Mouse (Mus musculus) MEL (cell line): Measurements from ENCODE around the gene Nop53.

Experiments used
- CTCF ChIP-seq, 3 experiments: IDR thresholded peaks in 2 of 3; conservative IDR thresholded peaks in 1 of 3; 2 replicates each; pipeline ENCODE4 v1.5.1; 2011 to 2012; ENCODE audit warnings: low read length in 3 of 3, low read depth in 2 of 3, mild to moderate bottlenecking in 2 of 3, improper control_type of control experiment in 1 of 3, inconsistent platforms in 1 of 3, mixed read lengths in 1 of 3, moderate library complexity in 1 of 3; ENCODE audit not compliant: control insufficient read depth in 1 of 3, insufficient read depth in 1 of 3, poor library complexity in 1 of 3, severe bottlenecking in 1 of 3
- GATA1 ChIP-seq: IDR thresholded peaks from 2 replicates; pipeline ENCODE4 v1.6.1; 2011; ENCODE audit warnings: low read depth, low read length, improper control_type of control experiment
- KAT2A ChIP-seq: conservative IDR thresholded peaks from 2 replicates; pipeline ENCODE4 v1.6.1; 2012; ENCODE audit warnings: low read depth, low read length, improper control_type of control experiment, inconsistent platforms
- NRF1 ChIP-seq: IDR thresholded peaks from 2 replicates; pipeline ENCODE4 v1.6.1; 2014; ENCODE audit warnings: low read depth, mild to moderate bottlenecking, inconsistent platforms, low read length, improper control_type of control experiment, moderate library complexity; ENCODE audit not compliant: poor library complexity, insufficient read depth, severe bottlenecking
- POLR2A ChIP-seq, 2 experiments: IDR thresholded peaks; 2 replicates each; pipeline ENCODE4 v1.6.1; 2011 to 2012; ENCODE audit warnings: low read length in 2 of 2, mild to moderate bottlenecking in 2 of 2, control low read depth in 1 of 2, improper control_type of control experiment in 1 of 2, low read depth in 1 of 2, moderate library complexity in 1 of 2; ENCODE audit not compliant: control insufficient read depth in 1 of 2, insufficient read depth in 1 of 2, poor library complexity in 1 of 2
- POLR2AphosphoS5 ChIP-seq: IDR thresholded peaks from 2 replicates; pipeline ENCODE4 v1.6.1; 2012; ENCODE audit warnings: low read depth, borderline replicate concordance, mild to moderate bottlenecking, inconsistent platforms, low read length, moderate library complexity, mixed read lengths
- SMC3 ChIP-seq: IDR thresholded peaks from 2 replicates; pipeline ENCODE4 v1.6.1; 2011; ENCODE audit warnings: low read depth, low read length, improper control_type of control experiment
- TBP ChIP-seq: IDR thresholded peaks from 2 replicates; pipeline ENCODE4 v1.8.0; 2011; ENCODE audit warnings: low read depth, low read length, improper control_type of control experiment
- UBTF ChIP-seq: IDR thresholded peaks from 2 replicates; pipeline ENCODE4 v1.6.1; 2012; ENCODE audit warnings: low read depth, mild to moderate bottlenecking, inconsistent platforms, low read length, improper control_type of control experiment, moderate library complexity, borderline replicate concordance; ENCODE audit not compliant: insufficient read depth

GRCm38 (mm10) chr7:15914252-15914651 lies 31.6 kb downstream of the Nop53 start:
- peak; percentile 61 to 98 (median 84) for TF ChIP-seq CTCF (IDR thresholded peaks at IDR 0.05 in 2 of 3, conservative IDR thresholded peaks at IDR 0.05 in 1 of 3; ENCODE audit: control insufficient read depth in 1 of 3, insufficient read depth in 1 of 3, low read depth in 2 of 3, low read length in 3 of 3, poor library complexity in 1 of 3, severe bottlenecking in 1 of 3)
- no peak for TF ChIP-seq KAT2A
- no peak for TF ChIP-seq POLR2A (IDR thresholded peaks at IDR 0.05; ENCODE audit: control insufficient read depth in 1 of 2, insufficient read depth in 1 of 2, low read depth in 1 of 2, low read length in 2 of 2, poor library complexity in 1 of 2)
- TF ChIP-seq SMC3 = peak; percentile 68
- TF ChIP-seq GATA1 = no peak
- no peak for TF ChIP-seq POLR2AphosphoS5
- TF ChIP-seq TBP = no peak
- no peak for TF ChIP-seq UBTF
- TF ChIP-seq NRF1 = no peak
